Mouse (Mus musculus) lung, embryonic 16.5 days (tissue): ENCODE results near the gene Commd8. TPM values are rescaled to one million over a fixed set of nuclear protein-coding genes. Genes with fewer than 3 reads are reported as not detected.
A peak's percentile ranks its signal among the peaks of the same experiment; 100 is the strongest.

Source experiments
- ATAC-seq: fragments of 200-750 bp; cut with Nextera tagmentation; 2 replicates; pipeline ENCODE4 v1.8.0; 2017; ENCODE audit warnings: low read depth, mild to moderate bottlenecking, moderate library complexity
- H3K27ac ChIP-seq: fragments of 300-500 bp; sonication (generic); 2 replicates; pipeline ENCODE4 v1.5.1; 2014; ENCODE audit warnings: mild to moderate bottlenecking, control low read depth, low read length
- H3K27me3 ChIP-seq: fragments of 300-500 bp; sonication (generic); 2 replicates; pipeline ENCODE4 v1.6.1; 2014; ENCODE audit warnings: low read depth, low read length, mixed read lengths; ENCODE audit not compliant: control insufficient read depth, insufficient read depth
- H3K36me3 ChIP-seq: fragments of 300-500 bp; sonication (generic); 2 replicates; pipeline ENCODE4 v1.6.1; 2014; ENCODE audit warnings: low read length; ENCODE audit not compliant: control insufficient read depth, insufficient read depth
- H3K4me1 ChIP-seq: fragments of 300-500 bp; sonication (generic); replicated peaks from 2 replicates; pipeline ENCODE4 v1.6.1; 2014; ENCODE audit warnings: low read length, mixed read lengths; ENCODE audit not compliant: control insufficient read depth, insufficient read depth
- H3K4me2 ChIP-seq: fragments of 300-500 bp; sonication (generic); 2 replicates; pipeline ENCODE4 v1.6.1; 2014; ENCODE audit warnings: low read depth, low read length, control low read depth
- H3K4me3 ChIP-seq: fragments of 300-500 bp; sonication (generic); 2 replicates; pipeline ENCODE4 v1.5.1; 2014; ENCODE audit warnings: mild to moderate bottlenecking, low read length, control low read depth
- H3K9ac ChIP-seq: fragments of 300-500 bp; sonication (generic); 2 replicates; pipeline ENCODE4 v1.6.1; 2014; ENCODE audit warnings: low read length, control low read depth
- H3K9me3 ChIP-seq: fragments of 300-500 bp; sonication (generic); 2 replicates; pipeline ENCODE4 v1.6.1; 2016; ENCODE audit warnings: low read length; ENCODE audit not compliant: control insufficient read depth
- WGBS: fragments of 180-500 bp; shearing (Covaris S2); extraction: QIAGEN DNeasy Blood & Tissue Kit; methylation state at CpG from one replicate; pipeline ENCODE4 v1.1.7; 2014; 5-methylcytosine and 5-hydroxymethylcytosine counted together
- polyA plus RNA-seq: library from polyadenylated mRNA; unstranded; fragments of >200 nt; fragmentation: Nextera tagmentation; extraction: Ambion mirVana; gene quantifications from 2 replicates; pipeline ENCODE4 v1.2.1, GENCODE M21; 2015

The Commd8 gene
- polyA plus RNA-seq: 127 and 132 TPM in 2 replicates

- Histone ChIP-seq H3K9me3 (no peaks in the 10 kb centered on the region), H3K4me1 (peaks cover 6% of the 10 kb centered on the region), H3K9ac (peak within 1 kb of the TSS; percentile 90), H3K4me2 (peak within 1 kb of the TSS; percentile 80), H3K27me3 (no peaks in the 10 kb centered on the region), H3K4me3 (peak within 1 kb of the TSS; percentile 84), H3K36me3 (peaks cover 4% of the 10 kb centered on the region; the same call in 1 of the 2 replicates), H3K27ac (peak within 1 kb of the TSS; percentile 75)
- WGBS: under 1% methylated on average over 38 of the region's 38 CpGs
- ATAC-seq: peak; percentile 92
Observed at GRCm38 (mm10) chr5:72167594-72168284, at the start of gene Commd8. Gene Commd8 (minus strand): TSS chr5:72168189.

GRCm38 (mm10) chr5:72211741-72212140, 43.8 kb upstream of the Commd8 start:
- no peak overlapping the region for H3K9ac ChIP-seq
- no peak for ATAC-seq
- H3K36me3 ChIP-seq: no peaks in the 10 kb centered on the region
- no peaks in the 10 kb centered on the region for H3K9me3 ChIP-seq
- H3K27me3 ChIP-seq: no peaks in the 10 kb centered on the region
- no peak overlapping the region for H3K27ac ChIP-seq
- H3K4me1 ChIP-seq: no peaks in the 10 kb centered on the region
- H3K4me3 ChIP-seq: no peak overlapping the region
- H3K4me2 ChIP-seq: no peak overlapping the region
- 77% methylated on average over 18 of the region's 18 CpGs for WGBS

GRCm38 (mm10) chr5:72210812-72211139, 42.8 kb upstream of the Commd8 start:
- no peak for ATAC-seq
- Histone ChIP-seq H3K9ac (no peak overlapping the region), H3K36me3 (no peaks in the 10 kb centered on the region), H3K9me3 (no peaks in the 10 kb centered on the region), H3K4me3 (no peak overlapping the region), H3K27me3 (no peaks in the 10 kb centered on the region), H3K4me1 (no peaks in the 10 kb centered on the region), H3K27ac (no peak overlapping the region), H3K4me2 (no peak overlapping the region)
- 84% methylated on average over 5 of the region's 5 CpGs for WGBS

GRCm38 (mm10) chr5:72210123-72210811, 42.3 kb upstream of the Commd8 start:
- ATAC-seq: no peak
- H3K36me3 ChIP-seq: no peaks in the 10 kb centered on the region
- no peak overlapping the region for H3K4me2 ChIP-seq
- no peak overlapping the region for H3K9ac ChIP-seq
- H3K4me3 ChIP-seq: no peak overlapping the region
- 69% methylated on average over 13 of the region's 13 CpGs for WGBS
- H3K27me3 ChIP-seq: no peaks in the 10 kb centered on the region
- no peaks in the 10 kb centered on the region for H3K9me3 ChIP-seq
- H3K4me1 ChIP-seq: no peaks in the 10 kb centered on the region
- H3K27ac ChIP-seq: no peak overlapping the region

- H3K9me3 ChIP-seq: no peaks in the 10 kb centered on the region
- H3K9ac ChIP-seq: no peak overlapping the region
- H3K4me1 ChIP-seq: peaks cover 7% of the 10 kb centered on the region
- H3K27me3 ChIP-seq: no peaks in the 10 kb centered on the region
- no peaks in the 10 kb centered on the region for H3K36me3 ChIP-seq
- WGBS: 52% methylated on average over 1 of the region's 1 CpGs
- H3K4me3 ChIP-seq: no peak overlapping the region
- no peak for ATAC-seq
- no peak overlapping the region for H3K27ac ChIP-seq
- H3K4me2 ChIP-seq: no peak overlapping the region
Observed at GRCm38 (mm10) chr5:72208515-72208914, 40.5 kb upstream of the Commd8 start.

GRCm38 (mm10) chr5:72205271-72205670, 37.3 kb upstream of the Commd8 start:
- ATAC-seq: no peak
- 79% methylated on average over 5 of the region's 5 CpGs for WGBS
- peaks cover 10% of the 10 kb centered on the region for H3K4me1 ChIP-seq
- H3K9me3 ChIP-seq: no peaks in the 10 kb centered on the region
- no peak overlapping the region for H3K27ac ChIP-seq
- no peak overlapping the region for H3K9ac ChIP-seq
- H3K4me3 ChIP-seq: no peak overlapping the region
- no peaks in the 10 kb centered on the region for H3K36me3 ChIP-seq
- H3K4me2 ChIP-seq: peak overlapping the region; percentile 25; the same call in 1 of the 2 replicates
- H3K27me3 ChIP-seq: no peaks in the 10 kb centered on the region

- no peak overlapping the region for H3K9ac ChIP-seq
- peak overlapping the region; percentile 74; the same call in 1 of the 2 replicates for H3K4me3 ChIP-seq
- peaks cover 10% of the 10 kb centered on the region for H3K4me1 ChIP-seq
- H3K4me2 ChIP-seq: peak overlapping the region; percentile 91
- no peaks in the 10 kb centered on the region for H3K36me3 ChIP-seq
- no peak for ATAC-seq
- no peaks in the 10 kb centered on the region for H3K9me3 ChIP-seq
- WGBS: 57% methylated on average over 2 of the region's 2 CpGs
- no peak overlapping the region for H3K27ac ChIP-seq
- H3K27me3 ChIP-seq: no peaks in the 10 kb centered on the region
Observed at GRCm38 (mm10) chr5:72204507-72204906, 36.5 kb upstream of the Commd8 start.

- ATAC-seq: peak; percentile 27; the same call in 1 of the 2 replicates
- H3K9ac ChIP-seq: peak overlapping the region; percentile 70
- H3K27me3 ChIP-seq: no peaks in the 10 kb centered on the region
- peak overlapping the region; percentile 75 for H3K27ac ChIP-seq
- no peaks in the 10 kb centered on the region for H3K9me3 ChIP-seq
- peaks cover 10% of the 10 kb centered on the region for H3K4me1 ChIP-seq
- peak overlapping the region; percentile 91 for H3K4me2 ChIP-seq
- 4% methylated on average over 10 of the region's 10 CpGs for WGBS
- no peaks in the 10 kb centered on the region for H3K36me3 ChIP-seq
- peak overlapping the region; percentile 74 for H3K4me3 ChIP-seq
Observed at GRCm38 (mm10) chr5:72203734-72204073, 35.7 kb upstream of the Commd8 start.

GRCm38 (mm10) chr5:72203028-72203733, 35.2 kb upstream of the Commd8 start:
- Histone ChIP-seq H3K36me3 (no peaks in the 10 kb centered on the region), H3K27ac (peak overlapping the region; percentile 75), H3K4me3 (peak overlapping the region; percentile 74), H3K4me2 (peak overlapping the region; percentile 91), H3K4me1 (peaks cover 10% of the 10 kb centered on the region), H3K9ac (peak overlapping the region; percentile 70), H3K27me3 (no peaks in the 10 kb centered on the region), H3K9me3 (no peaks in the 10 kb centered on the region)
- ATAC-seq: peak; percentile 99
- WGBS: under 1% methylated on average over 32 of the region's 32 CpGs
